Mouse (Mus musculus) lung, postnatal 0 days (tissue): ENCODE results near the gene Trim46.

Experiments used
- CTCF ChIP-seq: IDR thresholded peaks from 2 replicates; pipeline ENCODE4 v1.5.1; 2016; ENCODE audit warnings: antibody characterized with exemption, mild to moderate bottlenecking
- EP300 ChIP-seq: IDR thresholded peaks from 2 replicates; pipeline ENCODE4 v1.6.1; 2016; ENCODE audit warnings: antibody characterized with exemption, mild to moderate bottlenecking, control low read depth

DNA sequence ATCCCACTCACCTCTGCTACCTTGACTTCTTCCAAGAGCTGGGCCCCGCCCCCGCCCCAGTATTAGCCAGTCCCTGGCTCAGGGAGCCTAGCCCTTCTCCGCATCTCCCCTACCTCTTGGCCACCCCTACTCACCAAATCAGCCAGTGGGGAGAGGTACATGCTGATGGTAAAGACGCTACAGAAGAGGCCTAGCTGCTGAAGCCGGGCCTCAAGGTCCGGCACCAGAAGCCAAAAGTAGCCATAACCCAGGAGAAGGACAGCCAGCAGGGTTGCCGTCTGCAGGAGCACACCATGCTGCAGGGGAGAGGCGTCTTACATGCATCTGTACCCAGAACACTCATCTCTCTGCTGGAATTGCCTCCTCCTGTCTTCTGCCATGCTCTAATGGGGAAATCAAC, 22.8 kb upstream of the Trim46 start:
- TF ChIP-seq CTCF (no peak), EP300 (no peak)
